Mouse (Mus musculus): ENCODE measurements around the gene Khdc1c.

GRCm38 (mm10) chr1:21333222-21333973 is 34.7 kb upstream of the Khdc1c start:
- TF ChIP-seq CTCF (IDR thresholded peaks at IDR 0.05; ENCODE audit: borderline replicate concordance, extremely low read depth, insufficient read depth, insufficient read length) (no peak), POLR2A (IDR thresholded peaks at IDR 0.05; ENCODE audit: borderline replicate concordance, extremely low read depth, insufficient read depth, insufficient read length, poor library complexity, severe bottlenecking) (no peak)

Measured in brain, embryonic 14.5 days (tissue).